Mouse (Mus musculus) gastrocnemius, postnatal 14 days (tissue): ENCODE data around the gene H2afx. TPM values are rescaled to one million over a fixed set of nuclear protein-coding genes. Genes with fewer than 3 reads are reported as not detected.
"Not testable (repeated sequence)": the region's sequence is repeated elsewhere in the genome, so short reads cannot be mapped to it uniquely, and the experiment has no call there.

Experiments
- DNase-seq: peaks from one replicate; pipeline ENCODE4 v3.0.0; 2021; ENCODE audit warnings: mixed read lengths
- intact Hi-C: fragments of 180-260 bp; cut with DNase I; formaldehyde crosslinking; loops from one replicate; pipeline ENCODE4 v1.15.1; 2025; ENCODE audit warnings: low total_unique reads
- long read RNA-seq, 2 experiments: library from polyadenylated mRNA; stranded (forward); transcript quantifications; one replicate each; pipeline ENCODE4 v2.0.0; 2021
- total RNA-seq, 2 experiments: library from RNA; stranded (reverse); gene quantifications; 2 replicates each; pipeline ENCODE4 v1.2.3; 2021

Gene H2afx
- total RNA-seq, result 10 to 100 TPM; 21.7 to 24.8 TPM
- long read RNA-seq, experiment 1, transcript H2afx-201 (1 exons, 1,384 nt), result major isoform, 25 of 25 reads
- long read RNA-seq, experiment 1, partial matches to known transcripts, result 0 of 25 reads
- long read RNA-seq, experiment 1, other reads (novel, unspliced or antisense), result 0 of 25 reads
- long read RNA-seq, experiment 2, transcript H2afx-201 (1 exons, 1,384 nt), result major isoform, 15 of 15 reads
- long read RNA-seq, experiment 2, partial matches to known transcripts, result 0 of 15 reads
- long read RNA-seq, experiment 2, other reads (novel, unspliced or antisense), result 0 of 15 reads

GRCm38 (mm10) chr9:44334396-44335330 lies at the start of gene H2afx:
H2afx (plus strand) TSS chr9:44334694.
- intact Hi-C loops, result loop anchor here (5.0 kb wide), 1 partner anchor 37 kb away; no protein-coding TSS in a partner anchor
- DNase-seq, result peak; percentile 96

GRCm38 (mm10) chr9:44286256-44286850 lies 48.1 kb upstream of the H2afx start:
- peak; percentile 32 for DNase-seq
- intact Hi-C loops, result no loop called here

- DNase-seq, result no peak
- intact Hi-C loops, result no loop called here
These were observed 47.5 kb upstream of the H2afx start for GRCm38 (mm10) chr9:44287003-44287400.

- no peak for DNase-seq
- intact Hi-C loops, result no loop called here
These were observed 47.0 kb upstream of the H2afx start for GRCm38 (mm10) chr9:44287401-44288075.

- no peak for DNase-seq
- intact Hi-C loops, result no loop called here
These were observed 46.2 kb upstream of the H2afx start, which contains the start of gene Abcg4 for GRCm38 (mm10) chr9:44288076-44288958. Abcg4 (minus strand) TSS chr9:44288615.

- no peak for DNase-seq
- intact Hi-C loops, result no loop called here
These were observed 45.6 kb upstream of the H2afx start for GRCm38 (mm10) chr9:44288959-44289291.

GRCm38 (mm10) chr9:44292490-44292889 lies 42.0 kb upstream of the H2afx start:
- no peak for DNase-seq
- intact Hi-C loops, result loop anchor here (5.0 kb wide), 1 partner anchor 65 kb away; no protein-coding TSS in a partner anchor

GRCm38 (mm10) chr9:44300001-44300400 lies 34.5 kb upstream of the H2afx start:
- DNase-seq, intact Hi-C loops: not testable (repeated sequence)

GRCm38 (mm10) chr9:44305466-44306079 lies 28.9 kb upstream of the H2afx start, which contains the start of gene Hinfp:
Hinfp (minus strand) TSS chr9:44305671.
- peak; percentile 99 for DNase-seq
- intact Hi-C loops, result no loop called here

GRCm38 (mm10) chr9:44306532-44306931 lies 28.0 kb upstream of the H2afx start:
- DNase-seq, result no peak
- intact Hi-C loops, result no loop called here

- no peak for DNase-seq
- intact Hi-C loops, result no loop called here
These were observed 27.2 kb upstream of the H2afx start for GRCm38 (mm10) chr9:44307248-44307647.

- intact Hi-C loops, result no loop called here
- DNase-seq, result no peak
These were observed 24.7 kb upstream of the H2afx start for GRCm38 (mm10) chr9:44309756-44310155.

GRCm38 (mm10) chr9:44310750-44311135 lies 23.8 kb upstream of the H2afx start:
- no peak for DNase-seq
- intact Hi-C loops, result no loop called here

GRCm38 (mm10) chr9:44311136-44312134 lies 23.1 kb upstream of the H2afx start:
- DNase-seq, result no peak
- intact Hi-C loops, result no loop called here

GRCm38 (mm10) chr9:44313476-44314256 lies 20.8 kb upstream of the H2afx start:
- DNase-seq, result no peak
- intact Hi-C loops, result no loop called here

- intact Hi-C loops, result no loop called here
- DNase-seq, result no peak
These were observed 20.3 kb upstream of the H2afx start for GRCm38 (mm10) chr9:44314257-44314547.
